Mouse (Mus musculus) forebrain, embryonic 16.5 days (tissue): ENCODE measurements around the gene Tmcc1. TPM values are rescaled to one million over a fixed set of nuclear protein-coding genes. Genes with fewer than 3 reads are reported as not detected.
A peak's percentile ranks its signal among the peaks of the same experiment; 100 is the strongest.
"Not testable (repeated sequence)": the region's sequence is repeated elsewhere in the genome, so short reads cannot be mapped to it uniquely, and the experiment has no call there.

Experiments
- ATAC-seq: fragments of 200-750 bp; cut with Nextera tagmentation; 2 replicates; pipeline ENCODE4 v1.8.0; 2017; ENCODE audit warnings: mild to moderate bottlenecking, moderate library complexity
- H3K27ac ChIP-seq: fragments of 300-500 bp; sonication (generic); 2 replicates; pipeline ENCODE4 v1.5.1; 2014; ENCODE audit warnings: low read length, control low read depth
- H3K27me3 ChIP-seq: fragments of 300-500 bp; sonication (generic); replicated peaks from 2 replicates; pipeline ENCODE4 v1.6.1; 2014; ENCODE audit warnings: low read length; ENCODE audit not compliant: control insufficient read depth, insufficient read depth
- H3K36me3 ChIP-seq: fragments of 300-500 bp; sonication (generic); 2 replicates; pipeline ENCODE4 v1.6.1; 2014; ENCODE audit not compliant: control insufficient read depth, insufficient read depth
- H3K4me1 ChIP-seq: fragments of 300-500 bp; sonication (generic); replicated peaks from 2 replicates; pipeline ENCODE4 v1.6.1; 2014; ENCODE audit warnings: low read length; ENCODE audit not compliant: control insufficient read depth, insufficient read depth
- H3K4me2 ChIP-seq: fragments of 300-500 bp; sonication (generic); 2 replicates; pipeline ENCODE4 v1.6.1; 2014; ENCODE audit warnings: mild to moderate bottlenecking, low read length, control low read depth
- H3K4me3 ChIP-seq: fragments of 300-500 bp; sonication (generic); replicated peaks from 2 replicates; pipeline ENCODE4 v1.5.1; 2014; ENCODE audit warnings: mild to moderate bottlenecking, low read length, control low read depth
- H3K9ac ChIP-seq: fragments of 300-500 bp; sonication (generic); replicated peaks from 2 replicates; pipeline ENCODE4 v1.6.1; 2014; ENCODE audit warnings: low read depth, low read length, control low read depth
- H3K9me3 ChIP-seq: fragments of 300-500 bp; sonication (generic); 2 replicates; pipeline ENCODE4 v1.6.1; 2016; ENCODE audit warnings: low read length; ENCODE audit not compliant: control insufficient read depth
- WGBS: fragments of 180-500 bp; shearing (Covaris S2); extraction: QIAGEN DNeasy Blood & Tissue Kit; methylation state at CpG from one replicate; pipeline ENCODE4 v1.1.7; 2014; 5-methylcytosine and 5-hydroxymethylcytosine counted together
- polyA plus RNA-seq: library from polyadenylated mRNA; unstranded; fragments of >200 nt; fragmentation: Nextera tagmentation; extraction: Ambion mirVana; gene quantifications from 2 replicates; pipeline ENCODE4 v1.2.1, GENCODE M21; 2015

The Tmcc1 gene
- polyA plus RNA-seq, 1 experiment from 2014 or later = 38.4 TPM

- Histone ChIP-seq H3K36me3 (no peaks in the 10 kb centered on the region), H3K27ac (no peak overlapping the region), H3K4me2 (no peak overlapping the region), H3K27me3 (no peaks in the 10 kb centered on the region), H3K4me3 (no peak overlapping the region), H3K9ac (no peak overlapping the region), H3K4me1 (no peaks in the 10 kb centered on the region), H3K9me3 (no peaks in the 10 kb centered on the region)
- 84% methylated on average over 1 of the region's 1 CpGs for WGBS
- ATAC-seq = no peak
Measured at GRCm38 (mm10) chr6:116131771-116132170, 61.5 kb downstream of the Tmcc1 start.

- Histone ChIP-seq H3K4me2 (no peak overlapping the region), H3K4me1 (no peaks in the 10 kb centered on the region), H3K9ac (no peak overlapping the region), H3K36me3 (no peaks in the 10 kb centered on the region), H3K27me3 (no peaks in the 10 kb centered on the region), H3K27ac (no peak overlapping the region), H3K4me3 (no peak overlapping the region), H3K9me3 (no peaks in the 10 kb centered on the region)
- no peak for ATAC-seq
- 0% methylated on average over 1 of the region's 1 CpGs for WGBS
Measured at GRCm38 (mm10) chr6:116128710-116129109, 64.6 kb downstream of the Tmcc1 start.

- ATAC-seq = no peak
Measured at GRCm38 (mm10) chr6:116127918-116128443, 65.3 kb downstream of the Tmcc1 start.

GRCm38 (mm10) chr6:116126577-116126976, 66.7 kb downstream of the Tmcc1 start:
- ATAC-seq = no peak
- no peak overlapping the region for H3K4me2 ChIP-seq
- no peak overlapping the region for H3K4me3 ChIP-seq
- no peak overlapping the region for H3K9ac ChIP-seq
- no peaks in the 10 kb centered on the region for H3K4me1 ChIP-seq
- no peaks in the 10 kb centered on the region for H3K36me3 ChIP-seq
- no peaks in the 10 kb centered on the region for H3K27me3 ChIP-seq
- H3K9me3 ChIP-seq = no peaks in the 10 kb centered on the region
- no peak overlapping the region for H3K27ac ChIP-seq

More at GRCm38 (mm10) chr6:116127918-116128443, 65.3 kb downstream of the Tmcc1 start:
- Histone ChIP-seq H3K27me3 (no peaks in the 10 kb centered on the region), H3K9me3 (no peaks in the 10 kb centered on the region), H3K4me2 (no peak overlapping the region), H3K9ac (no peak overlapping the region), H3K4me3 (no peak overlapping the region), H3K36me3 (no peaks in the 10 kb centered on the region), H3K4me1 (no peaks in the 10 kb centered on the region), H3K27ac (no peak overlapping the region)

GRCm38 (mm10) chr6:116122881-116123280, 70.4 kb downstream of the Tmcc1 start:
- Histone ChIP-seq H3K36me3 (no peaks in the 10 kb centered on the region), H3K4me2 (no peak overlapping the region), H3K9me3 (no peaks in the 10 kb centered on the region), H3K27ac (no peak overlapping the region), H3K4me1 (no peaks in the 10 kb centered on the region), H3K27me3 (no peaks in the 10 kb centered on the region), H3K4me3 (no peak overlapping the region), H3K9ac (no peak overlapping the region)
- no peak for ATAC-seq
- 100% methylated on average over 1 of the region's 1 CpGs for WGBS

- no peaks in the 10 kb centered on the region for H3K9me3 ChIP-seq
- H3K9ac ChIP-seq = no peak overlapping the region
- H3K27ac ChIP-seq = no peak overlapping the region
- no peak for ATAC-seq
- H3K4me1 ChIP-seq = no peaks in the 10 kb centered on the region
- no peaks in the 10 kb centered on the region for H3K36me3 ChIP-seq
- H3K4me2 ChIP-seq = no peak overlapping the region
- H3K27me3 ChIP-seq = no peaks in the 10 kb centered on the region
- H3K4me3 ChIP-seq = no peak overlapping the region
- 66% methylated on average over 4 of the region's 4 CpGs for whole genome bisulfite sequencing
Measured at GRCm38 (mm10) chr6:116119669-116120068, 73.6 kb downstream of the Tmcc1 start.

- ATAC-seq = not testable (repeated sequence)
Measured at GRCm38 (mm10) chr6:116116634-116117033, 76.7 kb downstream of the Tmcc1 start.

GRCm38 (mm10) chr6:116110588-116110987, 82.7 kb downstream of the Tmcc1 start:
- Histone ChIP-seq H3K9ac (no peak overlapping the region), H3K4me3 (no peak overlapping the region), H3K27me3 (no peaks in the 10 kb centered on the region), H3K4me1 (peaks cover 18% of the 10 kb centered on the region), H3K27ac (no peak overlapping the region), H3K4me2 (no peak overlapping the region), H3K9me3 (no peaks in the 10 kb centered on the region), H3K36me3 (no peaks in the 10 kb centered on the region)
- ATAC-seq = no peak
- 84% methylated on average over 4 of the region's 4 CpGs for WGBS

More at GRCm38 (mm10) chr6:116116634-116117033, 76.7 kb downstream of the Tmcc1 start:
- H3K4me3 ChIP-seq, H3K9ac ChIP-seq, H3K4me1 ChIP-seq, H3K4me2 ChIP-seq, H3K36me3 ChIP-seq, H3K9me3 ChIP-seq, H3K27ac ChIP-seq, H3K27me3 ChIP-seq: not testable (repeated sequence)
- 95% methylated on average over 6 of the region's 6 CpGs for WGBS

GRCm38 (mm10) chr6:116107471-116108358, 85.6 kb downstream of the Tmcc1 start:
- Histone ChIP-seq H3K27ac (peak overlapping the region; percentile 91), H3K27me3 (no peaks in the 10 kb centered on the region), H3K9me3 (no peaks in the 10 kb centered on the region), H3K4me2 (peak overlapping the region; percentile 79), H3K9ac (peak overlapping the region; percentile 86), H3K36me3 (no peaks in the 10 kb centered on the region), H3K4me3 (peak overlapping the region; percentile 82), H3K4me1 (peaks cover 27% of the 10 kb centered on the region)
- ATAC-seq = peak; percentile 98
- under 1% methylated on average over 29 of the region's 29 CpGs for WGBS
